9 mouse cellular contexts compared by ENCODE assay signal in the genomic region with DNA sequence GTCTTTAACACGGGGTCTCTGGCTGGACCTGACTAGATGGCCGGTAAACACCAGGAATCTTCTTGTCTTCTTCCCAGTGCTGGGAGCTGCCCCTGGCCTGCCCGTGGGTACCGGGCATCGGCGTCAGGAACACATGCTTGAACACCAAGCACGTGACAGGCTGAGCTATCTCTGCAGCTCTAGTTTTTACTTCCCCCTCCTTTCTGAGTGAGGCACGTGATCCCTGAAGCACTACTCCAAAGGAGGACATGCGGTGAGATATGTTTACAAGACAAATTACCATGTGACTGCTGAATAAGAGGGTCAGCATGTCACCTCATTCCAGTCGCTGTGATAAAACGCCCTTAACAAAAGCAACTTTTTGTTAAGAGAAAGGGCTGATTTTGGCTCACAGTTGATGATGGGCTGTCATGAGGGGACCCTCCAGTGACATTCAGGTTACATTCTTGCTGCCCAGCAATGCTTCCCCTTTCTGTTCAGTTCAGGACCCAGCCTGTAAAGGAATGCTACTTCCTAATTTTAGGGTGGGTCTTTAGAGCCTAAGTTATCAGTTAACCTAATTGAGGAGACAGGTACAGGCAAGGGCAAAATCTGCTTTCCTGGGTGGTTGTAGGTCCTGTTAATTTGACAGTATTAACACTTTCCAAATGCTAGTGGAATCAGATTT.
A peak's percentile ranks its signal among the peaks of the same experiment; 100 is the strongest.
DNase-seq lines count a peak whose midpoint lies in the region; ATAC-seq and TF ChIP-seq lines count a peak whose summit lies in the region.
"Had no signal": no experiment of that assay in that cellular context is flagged by ENCODE, and none has a peak within 500 bp of the region (broad histone marks: within the 10 kb centered on the region; RNA-seq: fewer than 3 reads in every experiment).

No protein-coding gene starts in this region.

- H3K27me3 ChIP-seq in liver, embryonic 14.5 days (ENCODE audit: control insufficient read depth, insufficient read depth, low read length): no peaks in the 10 kb centered on the region
- no peaks in the 10 kb centered on the region for H3K27me3 ChIP-seq in cerebellum, adult 2 months (ENCODE audit: control insufficient read depth, insufficient read depth, low read length)

- DNase-seq in embryo, embryonic 10.5 days (ENCODE audit: low spot score): peak; percentile 33
- DNase-seq in embryo, embryonic 9.5 days (ENCODE audit: extremely low spot score): no peak
- DNase-seq in liver, embryonic 14.5 days (ENCODE audit: low read depth in 3 of 3, low spot score in 3 of 3): peak in 1 of 3 experiments; percentile 17
- DNase-seq in skeletal muscle tissue, adult 2 months (ENCODE audit: low read depth, low spot score): peak; percentile 20
- no peak for DNase-seq in left cerebral cortex, postnatal 14 days (ENCODE audit: low spot score in 2 of 2)
- no peak for DNase-seq in cerebellum, adult 2 months

- H3K27ac ChIP-seq in liver, embryonic 14.5 days: no peak overlapping the region
- no peak overlapping the region for H3K27ac ChIP-seq in cerebellum, adult 2 months (ENCODE audit: insufficient read depth, low read length)

- no peak for TF ChIP-seq EP300 in liver, embryonic 14.5 days (IDR thresholded peaks at IDR 0.05; ENCODE audit: low read depth)

- H3K9me3 ChIP-seq in liver, embryonic 14.5 days (ENCODE audit: control insufficient read depth, low read length): no peaks in the 10 kb centered on the region

- no peak overlapping the region for H3K4me3 ChIP-seq in liver, embryonic 14.5 days (ENCODE audit: insufficient read depth in 1 of 2, low read depth in 2 of 2, low read length in 2 of 2)
- no peak overlapping the region for H3K4me3 ChIP-seq in cerebellum, adult 2 months (replicated peaks; ENCODE audit: insufficient read depth, low read depth, low read length)
- H3K4me3 ChIP-seq: myocyte had no signal

- no peaks in the 10 kb centered on the region for H3K36me3 ChIP-seq in liver, embryonic 14.5 days (replicated peaks; ENCODE audit: control insufficient read depth, insufficient read depth, low read depth)

- no peak overlapping the region for H3K9ac ChIP-seq in liver, embryonic 14.5 days (replicated peaks)

- 24% methylated on average over 11 of the region's 11 CpGs for WGBS in liver, embryonic 14.5 days (ENCODE audit: insufficient replicate concordance)
- 47% methylated on average over 11 of the region's 11 CpGs for WGBS in cerebellum, adult 2 months

- no peak for TF ChIP-seq CTCF in liver, embryonic 14.5 days (IDR thresholded peaks at IDR 0.05; ENCODE audit: low read depth)
- TF ChIP-seq CTCF in cerebellum, adult 2 months (IDR thresholded peaks at IDR 0.05; ENCODE audit: borderline replicate concordance, insufficient read depth, low read depth, low read length): no peak

- intact Hi-C loops in left cerebral cortex, postnatal 14 days (cut with DNase I): loop anchor here (10.0 kb wide), 1 partner anchor 269 kb away; no protein-coding TSS in a partner anchor

- ATAC-seq in common myeloid progenitor, adult 5-6 weeks (replicated peaks; ENCODE audit: low read depth, poor library complexity, severe bottlenecking): peak; percentile 96
- peak; percentile 51; the same call in 1 of the 2 replicates for ATAC-seq in liver, embryonic 14.5 days (ENCODE audit: insufficient read depth)
- no peak for ATAC-seq in frontal cortex, adult (ENCODE audit: low TSS enrichment)

- TF ChIP-seq POLR2A in cerebellum, adult 2 months (IDR thresholded peaks at IDR 0.05; ENCODE audit: borderline replicate concordance, insufficient read depth, low read length): no peak

- no peak overlapping the region for H3K4me2 ChIP-seq in liver, embryonic 14.5 days (ENCODE audit: low read depth)

- peaks cover 0 to 7% of the 10 kb centered on the region in 2 experiments; a peak in 2 of 4 replicates for H3K4me1 ChIP-seq in liver, embryonic 14.5 days (replicated peaks; ENCODE audit: control insufficient read depth in 2 of 2, insufficient read depth in 2 of 2, low read length in 1 of 2)
- no peaks in the 10 kb centered on the region for H3K4me1 ChIP-seq in cerebellum, adult 2 months (ENCODE audit: control insufficient read depth, insufficient read depth, low read length)

Comparison
In these comparisons a context has a peak if more than half of its experiments do, and no peak if none do; other contexts are left out.
1. DNase-seq: peak in embryo, embryonic 10.5 days (single experiment) and skeletal muscle tissue, adult 2 months (single experiment); none in embryo, embryonic 9.5 days (single experiment), left cerebral cortex, postnatal 14 days (0 of 2) and cerebellum, adult 2 months (0 of 2).